Mouse (Mus musculus) frontal cortex, postnatal 10 days (tissue): ENCODE results near the gene Wdr83.
"Not testable (repeated sequence)": the region's sequence is repeated elsewhere in the genome, so short reads cannot be mapped to it uniquely, and the experiment has no call there.

Experiments used
- DNase-seq, 2 experiments: peaks; one replicate each; pipeline ENCODE4 v3.0.0; 2022; ENCODE audit warnings: low spot score in 2 of 2, mixed read lengths in 1 of 2

Gene Wdr83

GRCm38 (mm10) chr8:85081216-85081555, at the start of gene Wdr83:
Gene Wdr83, minus strand, starts transcription at chr8:85081306.
- no peak for DNase-seq

- DNase-seq = no peak
Measured at GRCm38 (mm10) chr8:85123691-85124090, 42.6 kb upstream of the Wdr83 start.

GRCm38 (mm10) chr8:85122995-85123394, 41.9 kb upstream of the Wdr83 start, which contains the start of gene Zfp791:
Gene Zfp791, minus strand, starts transcription at chr8:85123095.
- no peak for DNase-seq

GRCm38 (mm10) chr8:85120251-85120650, 39.1 kb upstream of the Wdr83 start:
- DNase-seq = not testable (repeated sequence)

- peak; percentile 68 to 74 for DNase-seq
Measured at GRCm38 (mm10) chr8:85119052-85119981, 38.2 kb upstream of the Wdr83 start.

- no peak for DNase-seq
Measured at GRCm38 (mm10) chr8:85116984-85117383, 35.9 kb upstream of the Wdr83 start.

- no peak for DNase-seq
Measured at GRCm38 (mm10) chr8:85115501-85115900, 34.4 kb upstream of the Wdr83 start.

GRCm38 (mm10) chr8:85113241-85113640, 32.1 kb upstream of the Wdr83 start:
- no peak for DNase-seq

GRCm38 (mm10) chr8:85100076-85100665, 19.1 kb upstream of the Wdr83 start:
- DNase-seq = no peak

GRCm38 (mm10) chr8:85096850-85097249, 15.7 kb upstream of the Wdr83 start:
- DNase-seq = no peak

GRCm38 (mm10) chr8:85096196-85096595, 15.1 kb upstream of the Wdr83 start:
- DNase-seq = no peak

- DNase-seq = no peak
Measured at GRCm38 (mm10) chr8:85095566-85095965, 14.5 kb upstream of the Wdr83 start.

- no peak for DNase-seq
Measured at GRCm38 (mm10) chr8:85095051-85095450, 13.9 kb upstream of the Wdr83 start.

GRCm38 (mm10) chr8:85091526-85092090, 10.5 kb upstream of the Wdr83 start:
- no peak for DNase-seq

GRCm38 (mm10) chr8:85090856-85091255, 9.8 kb upstream of the Wdr83 start:
- DNase-seq = no peak

GRCm38 (mm10) chr8:85088771-85089170, 7.7 kb upstream of the Wdr83 start:
- no peak for DNase-seq

GRCm38 (mm10) chr8:85086238-85086637, 5.1 kb upstream of the Wdr83 start:
- DNase-seq = no peak

- DNase-seq = peak in 1 of 2 experiments; percentile 7
Measured at GRCm38 (mm10) chr8:85084633-85085032, 3.5 kb upstream of the Wdr83 start.

GRCm38 (mm10) chr8:85083108-85083813, 2.2 kb upstream of the Wdr83 start, which contains the start of gene Man2b1:
Gene Man2b1, plus strand, starts transcription at chr8:85083270.
- peak; percentile 86 to 89 for DNase-seq

- not testable (repeated sequence) for DNase-seq
Measured at GRCm38 (mm10) chr8:85082169-85082568, 1.1 kb upstream of the Wdr83 start.

- peak in 1 of 2 experiments; percentile 50 for DNase-seq
Measured at GRCm38 (mm10) chr8:85080532-85081215, 432 bp downstream of the Wdr83 start, which contains the start of gene Wdr83os. Gene Wdr83os, plus strand, starts transcription at chr8:85080740.
